Mouse (Mus musculus) C2C12 (cell line): ENCODE data around the gene Polr3g.

Source experiments
- CEBPB ChIP-seq: IDR thresholded peaks from one replicate; pipeline ENCODE4 v1.6.1; 2011; ENCODE audit warnings: low read depth, mild to moderate bottlenecking, control low read depth, moderate library complexity
- CTCF ChIP-seq: IDR thresholded peaks from one replicate; pipeline ENCODE4 v1.5.1; 2011; ENCODE audit not compliant: control insufficient read depth, insufficient read depth, insufficient read length
- FOSL1 ChIP-seq: IDR thresholded peaks from one replicate; pipeline ENCODE4 v1.8.0; 2011; ENCODE audit warnings: mild to moderate bottlenecking, low read length; ENCODE audit not compliant: poor library complexity, insufficient read depth, severe bottlenecking
- MAX ChIP-seq: IDR thresholded peaks from one replicate; pipeline ENCODE4 v1.6.1; 2011; ENCODE audit warnings: mild to moderate bottlenecking, control low read depth
- MYOD1 ChIP-seq: IDR thresholded peaks from one replicate; pipeline ENCODE4 v1.6.1; 2011; ENCODE audit warnings: low read depth; ENCODE audit not compliant: control insufficient read depth, insufficient read length
- MYOG ChIP-seq: IDR thresholded peaks from one replicate; pipeline ENCODE4 v1.6.1; 2011; ENCODE audit not compliant: control insufficient read depth, insufficient read length; ENCODE audit errors: extremely low read depth
- USF1 ChIP-seq: IDR thresholded peaks from one replicate; pipeline ENCODE4 v1.6.1; 2011; ENCODE audit warnings: low read depth, mild to moderate bottlenecking, control low read depth, moderate library complexity

- no peak for TF ChIP-seq CTCF
- no peak for TF ChIP-seq MAX
- TF ChIP-seq MYOD1: no peak
- no peak for TF ChIP-seq USF1
- TF ChIP-seq CEBPB: no peak
- no peak for TF ChIP-seq FOSL1
- no peak for TF ChIP-seq MYOG
Observed at GRCm38 (mm10) chr13:81736606-81737005, 25.8 kb upstream of the Polr3g start.
